Mouse (Mus musculus) liver, embryonic 14.5 days (tissue): ENCODE data around the gene Foxo6.

ENCODE experiments used
- CTCF ChIP-seq: IDR thresholded peaks from 2 replicates; pipeline ENCODE4 v1.5.1; 2016; ENCODE audit warnings: antibody characterized with exemption, low read depth, control low read depth
- EP300 ChIP-seq: IDR thresholded peaks from 2 replicates; pipeline ENCODE4 v1.6.1; 2016; ENCODE audit warnings: antibody characterized with exemption, low read depth

DNA sequence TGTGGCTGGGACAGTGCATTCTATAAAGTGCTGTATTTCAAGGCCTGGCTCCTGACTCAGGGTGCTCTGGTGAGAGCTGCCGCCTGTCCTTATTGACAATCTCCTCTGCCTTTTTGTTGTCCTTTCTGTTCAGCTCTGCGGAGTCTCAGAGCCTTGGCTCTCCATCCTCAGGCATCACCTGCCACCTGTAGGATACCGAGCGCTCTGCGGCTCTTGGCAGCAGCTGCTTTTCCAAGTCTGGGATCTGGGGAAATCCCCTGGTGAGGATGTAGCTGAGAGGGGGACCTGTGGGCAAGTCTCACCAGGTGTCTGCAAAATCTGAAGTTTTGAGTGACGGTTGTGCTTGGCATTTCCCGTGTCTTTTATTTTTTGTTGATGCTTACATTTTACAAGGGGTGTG lies 12.1 kb upstream of the Foxo6 start:
- 0 out of 2 replicates have a peak, but pooled peaks have one; percentile 3 for TF ChIP-seq CTCF
- TF ChIP-seq EP300, result no peak
